Mouse (Mus musculus): ENCODE results near the gene E030018B13Rik. TPM values are rescaled to one million over a fixed set of nuclear protein-coding genes. Genes with fewer than 3 reads are reported as not detected.

The E030018B13Rik gene
- polyA plus RNA-seq, 1 experiment from 2014 or later, result not detected

GRCm38 (mm10) chr7:63901942-63902341 lies 14.7 kb upstream of the E030018B13Rik start:
- Histone ChIP-seq H3K27me3 (ENCODE audit: control insufficient read depth, insufficient read depth, low read length) (no peaks in the 10 kb centered on the region), H3K4me3 (ENCODE audit: low read depth, low read length) (no peak overlapping the region), H3K36me3 (ENCODE audit: control insufficient read depth, insufficient read depth, low read length) (no peaks in the 10 kb centered on the region), H3K9me3 (ENCODE audit: control insufficient read depth, low read length) (no peaks in the 10 kb centered on the region), H3K4me1 (replicated peaks; ENCODE audit: control insufficient read depth, insufficient read depth, low read length) (peaks cover 6% of the 10 kb centered on the region), H3K4me2 (ENCODE audit: low read depth, low read length, severe bottlenecking) (no peak overlapping the region), H3K27ac (ENCODE audit: low read depth, low read length) (no peak overlapping the region), H3K9ac (ENCODE audit: low read length) (no peak overlapping the region)
- WGBS, result 78% methylated on average over 3 of the region's 3 CpGs
- ATAC-seq (replicated peaks; ENCODE audit: low FRiP score), result no peak
- no peak for DNase-seq (ENCODE audit: low spot score)

GRCm38 (mm10) chr7:63902604-63903210 lies 13.9 kb upstream of the E030018B13Rik start:
- Histone ChIP-seq H3K4me2 (ENCODE audit: low read depth, low read length, severe bottlenecking) (no peak overlapping the region), H3K4me1 (replicated peaks; ENCODE audit: control insufficient read depth, insufficient read depth, low read length) (no peaks in the 10 kb centered on the region), H3K36me3 (ENCODE audit: control insufficient read depth, insufficient read depth, low read length) (no peaks in the 10 kb centered on the region), H3K27ac (ENCODE audit: low read depth, low read length) (no peak overlapping the region), H3K27me3 (ENCODE audit: control insufficient read depth, insufficient read depth, low read length) (no peaks in the 10 kb centered on the region), H3K9ac (ENCODE audit: low read length) (no peak overlapping the region), H3K4me3 (ENCODE audit: low read depth, low read length) (no peak overlapping the region), H3K9me3 (ENCODE audit: control insufficient read depth, low read length) (no peaks in the 10 kb centered on the region)
- 62% methylated on average over 3 of the region's 3 CpGs for WGBS
- DNase-seq (ENCODE audit: low spot score) (no peak), ATAC-seq (replicated peaks; ENCODE audit: low FRiP score) (no peak)

- 80% methylated on average over 9 of the region's 9 CpGs for WGBS
- H3K4me1 ChIP-seq (replicated peaks; ENCODE audit: control insufficient read depth, insufficient read depth, low read length), result no peaks in the 10 kb centered on the region; the same call in 1 of the 2 replicates
- no peak for ATAC-seq (replicated peaks; ENCODE audit: low FRiP score)
- no peaks in the 10 kb centered on the region for H3K36me3 ChIP-seq (ENCODE audit: control insufficient read depth, insufficient read depth, low read length)
- no peak overlapping the region for H3K4me2 ChIP-seq (ENCODE audit: low read depth, low read length, severe bottlenecking)
- H3K9ac ChIP-seq (ENCODE audit: low read length), result no peak overlapping the region
- no peaks in the 10 kb centered on the region for H3K9me3 ChIP-seq (ENCODE audit: control insufficient read depth, low read length)
- no peak overlapping the region for H3K4me3 ChIP-seq (ENCODE audit: low read depth, low read length)
- H3K27ac ChIP-seq (ENCODE audit: low read depth, low read length), result no peak overlapping the region
- H3K27me3 ChIP-seq (ENCODE audit: control insufficient read depth, insufficient read depth, low read length), result no peaks in the 10 kb centered on the region
- no peak for DNase-seq (ENCODE audit: low spot score)
Observed at GRCm38 (mm10) chr7:63903635-63904380, 12.8 kb upstream of the E030018B13Rik start.

- Histone ChIP-seq H3K36me3 (ENCODE audit: control insufficient read depth, insufficient read depth, low read length) (no peaks in the 10 kb centered on the region), H3K9me3 (ENCODE audit: control insufficient read depth, low read length) (no peaks in the 10 kb centered on the region), H3K9ac (ENCODE audit: low read length) (no peak overlapping the region), H3K4me3 (ENCODE audit: low read depth, low read length) (no peak overlapping the region), H3K4me2 (ENCODE audit: low read depth, low read length, severe bottlenecking) (no peak overlapping the region), H3K27me3 (ENCODE audit: control insufficient read depth, insufficient read depth, low read length) (no peaks in the 10 kb centered on the region), H3K27ac (ENCODE audit: low read depth, low read length) (no peak overlapping the region), H3K4me1 (replicated peaks; ENCODE audit: control insufficient read depth, insufficient read depth, low read length) (no peaks in the 10 kb centered on the region; the same call in 1 of the 2 replicates)
- no peak for DNase-seq (ENCODE audit: low spot score)
- ATAC-seq (replicated peaks; ENCODE audit: low FRiP score), result no peak
- 91% methylated on average over 2 of the region's 2 CpGs for WGBS
Observed at GRCm38 (mm10) chr7:63905190-63905589, 11.5 kb upstream of the E030018B13Rik start.

- 92% methylated on average over 5 of the region's 5 CpGs for WGBS
- ATAC-seq (replicated peaks; ENCODE audit: low FRiP score), result no peak
- no peak overlapping the region for H3K4me3 ChIP-seq (ENCODE audit: low read depth, low read length)
- no peaks in the 10 kb centered on the region for H3K27me3 ChIP-seq (ENCODE audit: control insufficient read depth, insufficient read depth, low read length)
- H3K9me3 ChIP-seq (ENCODE audit: control insufficient read depth, low read length), result no peaks in the 10 kb centered on the region
- no peak for DNase-seq (ENCODE audit: low spot score)
- no peak overlapping the region for H3K9ac ChIP-seq (ENCODE audit: low read length)
- no peaks in the 10 kb centered on the region for H3K36me3 ChIP-seq (ENCODE audit: control insufficient read depth, insufficient read depth, low read length)
- no peak overlapping the region for H3K27ac ChIP-seq (ENCODE audit: low read depth, low read length)
- no peak overlapping the region for H3K4me2 ChIP-seq (ENCODE audit: low read depth, low read length, severe bottlenecking)
- H3K4me1 ChIP-seq (replicated peaks; ENCODE audit: control insufficient read depth, insufficient read depth, low read length), result no peaks in the 10 kb centered on the region; the same call in 1 of the 2 replicates
Observed at GRCm38 (mm10) chr7:63905642-63906041, 11.0 kb upstream of the E030018B13Rik start.

DNA sequence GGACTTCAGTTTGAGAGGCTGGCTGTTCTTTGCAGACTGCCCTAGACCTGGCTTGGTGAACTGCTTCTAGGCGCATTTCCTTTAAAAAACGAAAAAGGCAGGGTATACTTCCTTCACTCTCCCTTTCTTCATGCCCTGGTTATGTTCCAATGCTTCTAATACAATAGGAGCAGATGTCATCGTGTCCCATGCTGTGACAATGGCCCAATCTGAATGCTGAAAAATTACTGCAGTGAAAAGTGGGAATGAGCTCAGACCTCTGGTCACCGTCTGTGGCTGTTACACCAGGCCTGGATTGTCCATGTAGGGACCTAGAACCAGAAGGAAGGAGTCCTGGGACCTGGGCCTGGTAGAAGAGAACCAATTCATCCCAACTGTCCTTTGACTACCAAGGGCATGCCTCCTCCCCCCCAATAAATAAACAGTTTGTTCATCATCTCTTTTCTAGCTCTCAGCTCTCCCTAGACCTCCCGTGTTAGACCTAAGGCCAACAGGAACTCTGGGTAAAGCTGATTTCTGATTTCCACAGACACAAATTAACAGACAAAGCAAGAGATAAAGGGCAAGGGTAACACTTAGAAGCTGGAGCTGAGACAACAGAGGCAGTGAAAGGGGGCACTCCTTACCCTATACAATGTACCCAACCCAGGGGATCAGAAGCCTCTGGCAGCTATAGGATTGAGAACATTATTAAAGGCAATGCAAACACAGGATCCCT lies 8.7 kb upstream of the E030018B13Rik start:
- no peak overlapping the region for H3K27ac ChIP-seq (ENCODE audit: low read depth, low read length)
- no peak overlapping the region for H3K9ac ChIP-seq (ENCODE audit: low read length)
- no peaks in the 10 kb centered on the region for H3K36me3 ChIP-seq (ENCODE audit: control insufficient read depth, insufficient read depth, low read length)
- peaks cover 13% of the 10 kb centered on the region for H3K4me1 ChIP-seq (replicated peaks; ENCODE audit: control insufficient read depth, insufficient read depth, low read length)
- DNase-seq (ENCODE audit: low spot score), result no peak
- no peak overlapping the region for H3K4me3 ChIP-seq (ENCODE audit: low read depth, low read length)
- no peak overlapping the region for H3K4me2 ChIP-seq (ENCODE audit: low read depth, low read length, severe bottlenecking)
- no peaks in the 10 kb centered on the region for H3K9me3 ChIP-seq (ENCODE audit: control insufficient read depth, low read length)
- no peak for ATAC-seq (replicated peaks; ENCODE audit: low FRiP score)
- 86% methylated on average over 5 of the region's 5 CpGs for WGBS
- no peaks in the 10 kb centered on the region for H3K27me3 ChIP-seq (ENCODE audit: control insufficient read depth, insufficient read depth, low read length)

DNA sequence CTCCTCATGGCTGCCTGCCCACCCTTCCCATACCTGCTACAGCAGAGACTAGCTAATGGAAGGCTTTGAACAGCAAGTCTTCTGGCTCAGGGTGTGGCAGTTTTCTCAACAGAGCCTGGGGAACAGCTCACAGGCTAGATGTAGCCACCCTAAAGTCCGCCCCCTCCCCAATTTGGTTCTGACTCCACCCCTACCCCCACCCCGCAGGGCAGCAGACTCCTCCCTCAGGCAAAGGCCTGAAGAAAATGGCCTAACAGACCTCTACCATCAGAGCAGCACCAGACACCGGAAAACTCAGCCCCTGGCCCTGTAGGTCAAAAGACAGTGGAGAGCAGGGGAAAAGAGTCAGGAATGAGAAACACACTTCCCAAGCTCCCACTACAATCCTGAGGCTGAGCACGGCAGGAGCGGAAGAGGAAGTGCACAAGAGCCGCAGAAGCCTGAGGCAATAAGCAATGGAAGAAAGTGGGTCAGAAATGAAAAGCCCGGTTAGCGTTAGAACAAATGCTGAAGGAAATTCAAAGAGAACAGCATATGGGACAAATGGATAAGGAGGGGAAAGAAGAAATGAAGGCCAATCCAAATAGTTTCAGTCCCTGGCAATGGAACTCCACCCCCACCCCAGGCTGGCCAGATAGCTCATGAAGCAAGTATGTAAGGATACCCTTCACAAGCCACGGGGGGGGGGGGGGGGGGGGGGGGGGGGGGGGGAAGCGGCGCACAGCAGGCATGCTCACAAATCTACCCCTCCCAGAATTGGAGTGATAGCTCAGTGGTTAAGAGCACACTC lies 8.0 kb upstream of the E030018B13Rik start:
- Histone ChIP-seq H3K9me3 (ENCODE audit: control insufficient read depth, low read length) (no peaks in the 10 kb centered on the region), H3K9ac (ENCODE audit: low read length) (no peak overlapping the region), H3K27me3 (ENCODE audit: control insufficient read depth, insufficient read depth, low read length) (no peaks in the 10 kb centered on the region), H3K36me3 (ENCODE audit: control insufficient read depth, insufficient read depth, low read length) (no peaks in the 10 kb centered on the region), H3K4me3 (ENCODE audit: low read depth, low read length) (no peak overlapping the region), H3K27ac (ENCODE audit: low read depth, low read length) (no peak overlapping the region), H3K4me2 (ENCODE audit: low read depth, low read length, severe bottlenecking) (no peak overlapping the region), H3K4me1 (replicated peaks; ENCODE audit: control insufficient read depth, insufficient read depth, low read length) (peaks cover 19% of the 10 kb centered on the region)
- ATAC-seq (replicated peaks; ENCODE audit: low FRiP score), result no peak
- 42% methylated on average over 8 of the region's 11 CpGs for WGBS
- DNase-seq (ENCODE audit: low spot score), result no peak

DNA sequence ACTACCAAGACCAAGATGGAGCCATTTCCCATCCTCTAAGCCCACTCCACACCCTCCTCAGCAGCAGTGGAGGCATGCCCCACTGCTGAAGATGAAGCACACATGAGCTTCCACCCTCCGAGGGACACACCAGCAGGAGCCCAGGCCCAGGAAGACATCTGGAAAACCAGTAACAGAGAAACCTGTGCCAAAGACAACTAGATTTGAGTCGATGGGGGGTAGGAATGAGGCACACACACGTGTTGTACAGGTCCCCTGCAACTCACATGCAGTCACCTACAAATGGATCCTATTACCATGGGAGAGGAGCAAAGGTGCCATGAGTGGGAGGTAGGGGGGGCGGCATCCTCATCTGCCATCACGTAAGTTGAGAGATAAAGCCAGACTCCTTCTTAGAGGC lies 6.4 kb upstream of the E030018B13Rik start:
- ATAC-seq (replicated peaks; ENCODE audit: low FRiP score) (no peak), DNase-seq (ENCODE audit: low spot score) (no peak)
- WGBS, result 77% methylated on average over 5 of the region's 5 CpGs
- Histone ChIP-seq H3K36me3 (ENCODE audit: control insufficient read depth, insufficient read depth, low read length) (no peaks in the 10 kb centered on the region), H3K4me1 (replicated peaks; ENCODE audit: control insufficient read depth, insufficient read depth, low read length) (peaks cover 21% of the 10 kb centered on the region), H3K9me3 (ENCODE audit: control insufficient read depth, low read length) (no peaks in the 10 kb centered on the region), H3K4me2 (ENCODE audit: low read depth, low read length, severe bottlenecking) (no peak overlapping the region), H3K27ac (ENCODE audit: low read depth, low read length) (no peak overlapping the region), H3K9ac (ENCODE audit: low read length) (no peak overlapping the region), H3K4me3 (ENCODE audit: low read depth, low read length) (no peak overlapping the region), H3K27me3 (ENCODE audit: control insufficient read depth, insufficient read depth, low read length) (no peaks in the 10 kb centered on the region)
